Mouse (Mus musculus) olfactory bulb, adult 2 months (tissue): ENCODE data around the gene Gas2l1. TPM values are rescaled to one million over a fixed set of nuclear protein-coding genes. Genes with fewer than 3 reads are reported as not detected.

Experiments used
- H3K27ac ChIP-seq: fragments of 200-500 bp; 2 replicates; pipeline ENCODE4 v1.5.1; 2012; ENCODE audit warnings: low read depth, low read length; ENCODE audit not compliant: insufficient read depth
- H3K4me1 ChIP-seq: fragments of 200-500 bp; 2 replicates; pipeline ENCODE4 v1.6.1; 2012; ENCODE audit warnings: low read length; ENCODE audit not compliant: control insufficient read depth, insufficient read depth
- H3K4me3 ChIP-seq: fragments of 200-500 bp; 2 replicates; pipeline ENCODE4 v1.5.1; 2012; ENCODE audit warnings: mild to moderate bottlenecking, low read depth, low read length, moderate library complexity; ENCODE audit not compliant: insufficient read depth
- CTCF ChIP-seq: fragments of 200-500 bp; IDR thresholded peaks from 2 replicates; pipeline ENCODE4 v1.5.1; 2012; ENCODE audit warnings: low read depth, mild to moderate bottlenecking, low read length, moderate library complexity; ENCODE audit not compliant: insufficient read depth
- POLR2A ChIP-seq: fragments of 200-500 bp; IDR thresholded peaks from 2 replicates; pipeline ENCODE4 v1.6.1; 2012; ENCODE audit warnings: mild to moderate bottlenecking, low read depth, low read length, moderate library complexity; ENCODE audit not compliant: insufficient read depth
- WGBS: fragments of 180-500 bp; shearing (Covaris S2); methylation state at CpG from one replicate; pipeline ENCODE4 v1.1.7; 2018; 5-methylcytosine and 5-hydroxymethylcytosine counted together
- polyA plus RNA-seq: library from polyadenylated mRNA; stranded (reverse); fragments of >200 nt; gene quantifications from 2 replicates; pipeline ENCODE4 v1.2.4, GENCODE M21; 2012; ENCODE audit warnings: low replicate concordance; ENCODE audit not compliant: missing spikeins, insufficient read depth, insufficient read length

Gas2l1 gene
- polyA plus RNA-seq, 1 experiment: not detected

DNA sequence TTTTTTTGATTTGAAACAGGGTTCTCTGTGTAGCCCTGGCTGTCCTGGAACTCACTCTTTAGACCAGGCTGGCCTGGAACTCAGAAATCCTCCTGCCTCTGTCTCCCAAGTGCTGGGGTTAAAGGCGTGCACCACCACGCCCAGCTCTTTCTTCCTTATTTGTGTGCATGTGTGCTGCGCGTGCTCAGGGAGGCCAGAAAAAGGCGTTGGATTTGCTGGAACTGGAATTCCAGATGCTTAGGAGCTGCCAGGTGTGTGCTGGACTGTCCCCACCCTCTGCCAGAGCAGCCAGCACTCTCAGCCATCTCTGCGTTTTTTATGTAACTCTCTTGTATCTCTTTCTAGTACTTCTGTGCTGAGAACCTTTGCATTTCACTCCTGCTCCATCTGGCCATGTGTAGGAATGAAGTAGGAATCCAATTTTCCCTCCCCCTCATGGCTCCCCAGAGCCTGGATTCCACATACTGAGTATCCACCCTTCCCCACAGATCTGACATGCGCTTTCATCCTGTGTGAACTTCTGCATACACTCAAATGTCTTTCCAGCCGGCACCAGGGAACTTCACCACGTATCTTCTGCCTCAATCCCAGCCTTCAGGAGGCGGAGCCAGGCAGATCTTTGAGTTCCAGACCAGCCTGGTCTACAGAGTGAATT lies 12.8 kb downstream of the Gas2l1 start:
- WGBS: 77% methylated on average over 10 of the region's 10 CpGs
- no peak overlapping the region for H3K27ac ChIP-seq
- TF ChIP-seq POLR2A (no peak), CTCF (no peak)
- peaks cover 22% of the 10 kb centered on the region for H3K4me1 ChIP-seq
- no peak overlapping the region for H3K4me3 ChIP-seq

DNA sequence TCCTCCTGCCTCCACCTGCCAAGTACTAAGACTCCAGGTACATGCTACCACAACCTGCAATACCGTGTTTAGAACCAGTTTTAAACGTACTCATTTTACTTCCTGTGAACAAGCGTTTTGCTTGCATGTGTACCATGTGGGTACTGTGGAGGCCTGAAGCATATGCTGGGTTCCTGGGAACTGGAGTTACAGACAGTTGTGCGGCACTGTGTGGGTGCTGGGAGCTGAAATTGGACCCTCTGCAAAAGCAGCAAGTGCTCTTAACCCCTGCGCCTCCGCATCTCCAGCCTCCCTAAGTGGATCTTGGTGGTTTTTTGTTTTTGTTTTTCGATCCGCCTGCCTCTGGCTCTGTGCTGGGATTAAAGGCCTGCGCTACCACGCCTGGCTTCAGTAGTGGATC lies 13.5 kb downstream of the Gas2l1 start:
- WGBS: 87% methylated on average over 10 of the region's 10 CpGs

GRCm38 (mm10) chr11:5046321-5046926 lies 18.7 kb downstream of the Gas2l1 start:
- Histone ChIP-seq H3K4me1 (peaks cover 29% of the 10 kb centered on the region), H3K4me3 (no peak overlapping the region), H3K27ac (peak overlapping the region; percentile 71)
- WGBS: 29% methylated on average over 12 of the region's 12 CpGs
- TF ChIP-seq CTCF (no peak), POLR2A (no peak)

More for the DNA sequence above, 13.5 kb downstream of the Gas2l1 start:
- Histone ChIP-seq H3K27ac (no peak overlapping the region), H3K4me3 (no peak overlapping the region), H3K4me1 (peaks cover 18% of the 10 kb centered on the region)
- no peak for TF ChIP-seq CTCF
- no peak for TF ChIP-seq POLR2A

GRCm38 (mm10) chr11:5042645-5043381 lies 22.3 kb downstream of the Gas2l1 start:
- TF ChIP-seq CTCF: no peak
- TF ChIP-seq POLR2A: no peak
- no peak overlapping the region for H3K4me3 ChIP-seq
- H3K27ac ChIP-seq: no peak overlapping the region
- WGBS: 83% methylated on average over 8 of the region's 8 CpGs
- H3K4me1 ChIP-seq: peaks cover 32% of the 10 kb centered on the region

GRCm38 (mm10) chr11:5041144-5041780 lies 23.9 kb downstream of the Gas2l1 start:
- H3K27ac ChIP-seq: peak overlapping the region; percentile 48
- TF ChIP-seq CTCF (no peak), POLR2A (no peak)
- WGBS: 54% methylated on average over 18 of the region's 18 CpGs
- H3K4me1 ChIP-seq: peaks cover 26% of the 10 kb centered on the region
- H3K4me3 ChIP-seq: no peak overlapping the region

GRCm38 (mm10) chr11:5040585-5040984 lies 24.5 kb downstream of the Gas2l1 start:
- no peak overlapping the region for H3K4me3 ChIP-seq
- H3K4me1 ChIP-seq: peaks cover 20% of the 10 kb centered on the region
- TF ChIP-seq CTCF (no peak), POLR2A (no peak)
- WGBS: 92% methylated on average over 5 of the region's 5 CpGs
- H3K27ac ChIP-seq: peak overlapping the region; percentile 48; the same call in 1 of the 2 replicates

DNA sequence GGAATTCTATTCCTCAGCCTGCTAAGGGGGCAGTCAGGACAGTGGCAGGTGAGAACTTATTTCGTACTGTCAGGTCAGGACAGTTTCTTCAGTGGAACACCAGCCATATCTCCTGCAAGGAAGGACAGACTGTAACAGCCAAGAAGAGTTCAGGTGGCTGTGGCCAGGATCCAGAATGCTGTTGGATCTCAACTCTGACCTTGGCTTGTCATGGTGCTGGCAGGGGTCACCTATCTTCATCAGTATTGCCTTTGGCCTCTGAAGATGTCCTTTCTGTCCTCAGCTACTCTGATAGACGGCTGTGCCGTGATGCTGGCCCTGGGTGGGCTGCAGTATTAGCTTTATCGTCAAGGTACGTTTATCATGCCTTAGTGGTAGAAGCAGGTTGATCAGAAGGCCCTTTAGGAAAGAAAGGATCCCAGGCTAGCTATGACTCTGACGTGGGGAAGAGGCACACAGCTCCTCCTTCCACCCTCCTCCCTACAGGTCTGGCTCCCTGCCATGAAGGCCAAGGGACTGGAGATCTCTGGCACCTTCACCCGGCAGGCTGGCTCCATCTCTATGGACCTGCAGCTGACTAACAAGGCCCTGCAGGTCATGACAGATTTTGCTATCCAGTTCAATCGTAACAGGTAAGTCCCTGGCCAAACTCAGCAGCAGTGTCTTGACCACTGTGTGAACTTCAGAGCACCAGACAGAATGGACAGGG lies 27.8 kb downstream of the Gas2l1 start:
- no peak overlapping the region for H3K4me3 ChIP-seq
- H3K4me1 ChIP-seq: peaks cover 19% of the 10 kb centered on the region
- no peak overlapping the region for H3K27ac ChIP-seq
- no peak for TF ChIP-seq POLR2A
- no peak for TF ChIP-seq CTCF
- 71% methylated on average over 8 of the region's 8 CpGs for WGBS

- WGBS: 90% methylated on average over 4 of the region's 4 CpGs
- no peak for TF ChIP-seq CTCF
- TF ChIP-seq POLR2A: no peak
- no peak overlapping the region for H3K27ac ChIP-seq
Observed at GRCm38 (mm10) chr11:5035421-5035820, 29.7 kb downstream of the Gas2l1 start.

GRCm38 (mm10) chr11:5033136-5033535 lies 32.0 kb downstream of the Gas2l1 start:
- no peaks in the 10 kb centered on the region for H3K4me1 ChIP-seq
- 73% methylated on average over 3 of the region's 3 CpGs for WGBS
- H3K27ac ChIP-seq: no peak overlapping the region
- no peak for TF ChIP-seq CTCF
- no peak for TF ChIP-seq POLR2A
- no peak overlapping the region for H3K4me3 ChIP-seq

More at GRCm38 (mm10) chr11:5035421-5035820, 29.7 kb downstream of the Gas2l1 start:
- Histone ChIP-seq H3K4me3 (no peak overlapping the region), H3K4me1 (peaks cover under 1% of the 10 kb centered on the region)
